Mouse (Mus musculus): ENCODE measurements at regions not wholly inside any gene's neighbourhood (a gene's known extent, or its start where the extent isn't known, plus 50 kb on each side); places are given as distances from the start of the nearest gene placed in this dataset.

DNA sequence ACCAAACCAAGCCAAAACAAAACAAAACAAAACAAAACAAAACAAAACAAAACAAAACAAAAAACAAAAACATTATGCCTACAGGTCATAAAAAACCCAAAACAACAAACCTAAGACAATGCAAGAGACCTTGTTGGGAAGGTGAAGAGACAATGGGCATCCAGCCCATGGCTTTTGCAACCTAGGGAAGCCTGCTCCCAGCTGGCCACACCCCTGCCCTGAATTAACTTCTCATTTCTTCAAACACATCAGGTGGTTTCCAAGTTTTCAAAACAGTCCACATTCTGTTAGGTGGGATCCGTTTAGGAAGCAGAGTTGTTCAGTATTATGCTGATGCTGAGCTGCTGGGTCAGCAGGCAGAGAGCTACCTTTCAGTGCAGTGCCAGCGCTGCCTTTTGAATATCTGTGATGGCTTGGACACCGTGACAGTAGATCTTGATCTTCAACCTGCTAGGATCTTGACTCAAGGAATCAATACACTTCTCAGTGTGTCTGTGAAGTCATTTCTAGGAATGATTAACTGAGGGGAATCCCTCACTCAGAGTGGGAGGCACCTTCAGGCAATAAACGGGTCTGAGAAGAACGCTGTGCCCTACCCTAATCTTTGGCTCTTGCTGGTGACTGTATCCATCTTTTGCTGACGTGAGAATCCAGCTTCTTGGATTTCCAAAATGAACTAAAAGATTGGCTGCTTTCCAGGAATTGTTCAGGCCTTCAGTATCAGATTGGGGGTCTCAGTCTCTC lies 121.4 kb downstream of the 1810013L24Rik start:
- TF ChIP-seq CTCF (IDR thresholded peaks at IDR 0.05; ENCODE audit: insufficient read depth, low read depth, low read length) = no peak
- TF ChIP-seq POLR2A (IDR thresholded peaks at IDR 0.05; ENCODE audit: insufficient read depth, low read depth, low read length) = no peak

Measured in olfactory bulb, adult 2 months (tissue).